Mouse (Mus musculus): ENCODE measurements around the gene Def8.

- no peak for TF ChIP-seq CTCF (IDR thresholded peaks at IDR 0.05; ENCODE audit: control insufficient read depth, insufficient read depth, insufficient replicate concordance, low read depth, low read length)
- no peak for TF ChIP-seq POLR2A (IDR thresholded peaks at IDR 0.05; ENCODE audit: control insufficient read depth, low read depth, low read length)
Observed at GRCm38 (mm10) chr8:123505267-123505666, 81.9 kb downstream of the Def8 start.
